Mouse (Mus musculus) heart, postnatal 10 days (tissue): ENCODE measurements around the gene Fgd5. TPM values are rescaled to one million over a fixed set of nuclear protein-coding genes. Genes with fewer than 3 reads are reported as not detected.
"Not testable (repeated sequence)": the region's sequence is repeated elsewhere in the genome, so short reads cannot be mapped to it uniquely, and the experiment has no call there.

ENCODE experiments used
- DNase-seq, 2 experiments: peaks; one replicate each; pipeline ENCODE4 v3.0.0; 2021
- intact Hi-C: fragments of 180-260 bp; cut with DNase I; formaldehyde crosslinking; loops from one replicate; pipeline ENCODE4 v1.15.1; 2025
- total RNA-seq, 2 experiments: library from RNA; stranded (reverse); gene quantifications; 2 replicates each; pipeline ENCODE4 v1.2.3; 2021

The Fgd5 gene
- total RNA-seq, 2 experiments from 2014 or later: 34.1 to 38.2 TPM

GRCm38 (mm10) chr6:92063452-92063851, 84.8 kb downstream of the Fgd5 start:
- no peak for DNase-seq
- intact Hi-C loops: loop anchor here (10.0 kb wide), 1 partner anchor 201 kb away; no protein-coding TSS in a partner anchor

- intact Hi-C loops: loop anchor here (10.0 kb wide), 1 partner anchor 201 kb away; no protein-coding TSS in a partner anchor
- no peak for DNase-seq
Observed at GRCm38 (mm10) chr6:92064101-92064500, 85.4 kb downstream of the Fgd5 start.

- intact Hi-C loops: loop anchor here (2.0 to 10.0 kb wide), 3 partner anchors 87 to 289 kb away; partner anchors contain the start of gene Fgd5
- peak; percentile 46 to 62 for DNase-seq
Observed at GRCm38 (mm10) chr6:92065721-92066496, 87.2 kb downstream of the Fgd5 start.

GRCm38 (mm10) chr6:92067146-92067790, 88.6 kb downstream of the Fgd5 start:
- DNase-seq: peak; percentile 78 to 85
- intact Hi-C loops: loop anchor here (1.0 to 10.0 kb wide), 4 partner anchors 88 to 290 kb away; partner anchors contain the start of gene Fgd5

GRCm38 (mm10) chr6:92071121-92071839, 92.6 kb downstream of the Fgd5 start:
- intact Hi-C loops: no loop called here

GRCm38 (mm10) chr6:92080730-92081129, 102.1 kb downstream of the Fgd5 start:
- intact Hi-C loops: loop anchor here (10.0 kb wide), 1 partner anchor 566 kb away; the partner anchor contains the start of genes Lsm3 and Xpc
- no peak for DNase-seq

More at GRCm38 (mm10) chr6:92071121-92071839, 92.6 kb downstream of the Fgd5 start:
- no peak for DNase-seq

GRCm38 (mm10) chr6:92082756-92083155, 104.1 kb downstream of the Fgd5 start:
- no peak for DNase-seq
- intact Hi-C loops: loop anchor here (10.0 kb wide), 1 partner anchor 568 kb away; the partner anchor contains the start of genes Lsm3 and Xpc

GRCm38 (mm10) chr6:92084932-92085331, 106.3 kb downstream of the Fgd5 start:
- intact Hi-C loops: loop anchor here (10.0 kb wide), 1 partner anchor 570 kb away; the partner anchor contains the start of genes Lsm3 and Xpc
- no peak for DNase-seq

- DNase-seq: not testable (repeated sequence)
- intact Hi-C loops: loop anchor here (10.0 kb wide), 1 partner anchor 574 kb away; the partner anchor contains the start of genes Lsm3 and Xpc
Observed at GRCm38 (mm10) chr6:92089141-92089540, 110.5 kb downstream of the Fgd5 start.

GRCm38 (mm10) chr6:92089982-92090381, 111.3 kb downstream of the Fgd5 start:
- no peak for DNase-seq
- intact Hi-C loops: loop anchor here (10.0 kb wide), 1 partner anchor 575 kb away; the partner anchor contains the start of genes Lsm3 and Xpc

GRCm38 (mm10) chr6:92090497-92090896, 111.8 kb downstream of the Fgd5 start:
- intact Hi-C loops: no loop called here

GRCm38 (mm10) chr6:92091130-92091591, 112.5 kb downstream of the Fgd5 start, which contains the start of gene Nr2c2:
TSS of gene Nr2c2 (plus strand) at chr6:92091390.
- DNase-seq: peak; percentile 88 to 89
- intact Hi-C loops: no loop called here

More at GRCm38 (mm10) chr6:92090497-92090896, 111.8 kb downstream of the Fgd5 start:
- DNase-seq: no peak

- intact Hi-C loops: no loop called here
- DNase-seq: peak; percentile 100
Observed at GRCm38 (mm10) chr6:92091767-92092489, 113.2 kb downstream of the Fgd5 start.

- DNase-seq: no peak
- intact Hi-C loops: no loop called here
Observed at GRCm38 (mm10) chr6:92092737-92093136, 114.1 kb downstream of the Fgd5 start.

GRCm38 (mm10) chr6:92093869-92094268, 115.2 kb downstream of the Fgd5 start:
- intact Hi-C loops: no loop called here
- DNase-seq: no peak

GRCm38 (mm10) chr6:92100679-92101360, 122.1 kb downstream of the Fgd5 start:
- intact Hi-C loops: no loop called here
- no peak for DNase-seq

- intact Hi-C loops: no loop called here
- DNase-seq: no peak
Observed at GRCm38 (mm10) chr6:92124547-92124946, 145.9 kb downstream of the Fgd5 start.
